Mouse (Mus musculus): ENCODE results near the gene Galntl6. TPM values are rescaled to one million over a fixed set of nuclear protein-coding genes. Genes with fewer than 3 reads are reported as not detected.

Galntl6 gene
- polyA plus RNA-seq, 1 experiment from 2014 or later: 0.91 TPM

- no peak for ATAC-seq (replicated peaks; ENCODE audit: low FRiP score, low read depth)
Measured at GRCm38 (mm10) chr8:58189694-58190093, 722.7 kb downstream of the Galntl6 start.

GRCm38 (mm10) chr8:58146961-58147360 lies 765.5 kb downstream of the Galntl6 start:
- no peak overlapping the region for H3K27ac ChIP-seq
- peak; percentile 77 for TF ChIP-seq CTCF (IDR thresholded peaks at IDR 0.05; ENCODE audit: low read depth)
- H3K4me2 ChIP-seq (ENCODE audit: low read length): no peak overlapping the region
- peak; percentile 53 for DNase-seq (ENCODE audit: low spot score)
- H3K9me3 ChIP-seq (replicated peaks; ENCODE audit: low read length): no peaks in the 10 kb centered on the region
- no peaks in the 10 kb centered on the region for H3K27me3 ChIP-seq (ENCODE audit: insufficient read depth, low read length)
- no peaks in the 10 kb centered on the region for H3K4me1 ChIP-seq (replicated peaks; ENCODE audit: insufficient read depth, low read length)
- ATAC-seq (replicated peaks; ENCODE audit: low FRiP score, low read depth): no peak
- no peaks in the 10 kb centered on the region for H3K36me3 ChIP-seq (ENCODE audit: insufficient read depth, low read length)
- H3K9ac ChIP-seq (ENCODE audit: low read depth, low read length): no peak overlapping the region
- WGBS: 22% methylated on average over 1 of the region's 1 CpGs
- H3K4me3 ChIP-seq (replicated peaks; ENCODE audit: low read depth, low read length): no peak overlapping the region

More at GRCm38 (mm10) chr8:58189694-58190093, 722.7 kb downstream of the Galntl6 start:
- Histone ChIP-seq H3K27me3 (ENCODE audit: insufficient read depth, low read length) (no peaks in the 10 kb centered on the region), H3K9me3 (replicated peaks; ENCODE audit: low read length) (no peaks in the 10 kb centered on the region), H3K4me3 (replicated peaks; ENCODE audit: low read depth, low read length) (no peak overlapping the region), H3K9ac (ENCODE audit: low read depth, low read length) (no peak overlapping the region), H3K4me2 (ENCODE audit: low read length) (no peak overlapping the region), H3K4me1 (replicated peaks; ENCODE audit: insufficient read depth, low read length) (no peaks in the 10 kb centered on the region), H3K27ac (no peak overlapping the region), H3K36me3 (ENCODE audit: insufficient read depth, low read length) (no peaks in the 10 kb centered on the region)
- TF ChIP-seq CTCF (IDR thresholded peaks at IDR 0.05; ENCODE audit: low read depth): no peak
- 80% methylated on average over 1 of the region's 1 CpGs for WGBS
- DNase-seq (ENCODE audit: low spot score): no peak

GRCm38 (mm10) chr8:58086733-58087132 lies 825.7 kb downstream of the Galntl6 start:
- no peaks in the 10 kb centered on the region for H3K36me3 ChIP-seq (ENCODE audit: insufficient read depth, low read length)
- no peak overlapping the region for H3K4me2 ChIP-seq (ENCODE audit: low read length)
- WGBS: 82% methylated on average over 4 of the region's 4 CpGs
- DNase-seq (ENCODE audit: low spot score) (no peak), ATAC-seq (replicated peaks; ENCODE audit: low FRiP score, low read depth) (no peak)
- H3K4me1 ChIP-seq (replicated peaks; ENCODE audit: insufficient read depth, low read length): no peaks in the 10 kb centered on the region
- no peaks in the 10 kb centered on the region for H3K27me3 ChIP-seq (ENCODE audit: insufficient read depth, low read length)
- no peaks in the 10 kb centered on the region for H3K9me3 ChIP-seq (replicated peaks; ENCODE audit: low read length)
- no peak overlapping the region for H3K27ac ChIP-seq
- no peak overlapping the region for H3K4me3 ChIP-seq (replicated peaks; ENCODE audit: low read depth, low read length)
- TF ChIP-seq CTCF (IDR thresholded peaks at IDR 0.05; ENCODE audit: low read depth): no peak
- no peak overlapping the region for H3K9ac ChIP-seq (ENCODE audit: low read depth, low read length)

GRCm38 (mm10) chr8:58084931-58085330 lies 827.5 kb downstream of the Galntl6 start:
- 78% methylated on average over 6 of the region's 6 CpGs for WGBS
- ATAC-seq (replicated peaks; ENCODE audit: low FRiP score, low read depth): no peak

GRCm38 (mm10) chr8:58081715-58082114 lies 830.7 kb downstream of the Galntl6 start:
- H3K27me3 ChIP-seq (ENCODE audit: insufficient read depth, low read length): no peaks in the 10 kb centered on the region
- H3K4me3 ChIP-seq (replicated peaks; ENCODE audit: low read depth, low read length): no peak overlapping the region
- H3K36me3 ChIP-seq (ENCODE audit: insufficient read depth, low read length): no peaks in the 10 kb centered on the region
- no peak overlapping the region for H3K4me2 ChIP-seq (ENCODE audit: low read length)
- DNase-seq (ENCODE audit: low spot score) (no peak), ATAC-seq (replicated peaks; ENCODE audit: low FRiP score, low read depth) (no peak)
- no peaks in the 10 kb centered on the region for H3K4me1 ChIP-seq (replicated peaks; ENCODE audit: insufficient read depth, low read length)
- H3K9me3 ChIP-seq (replicated peaks; ENCODE audit: low read length): no peaks in the 10 kb centered on the region
- no peak for TF ChIP-seq CTCF (IDR thresholded peaks at IDR 0.05; ENCODE audit: low read depth)
- 77% methylated on average over 5 of the region's 5 CpGs for WGBS
- no peak overlapping the region for H3K9ac ChIP-seq (ENCODE audit: low read depth, low read length)
- H3K27ac ChIP-seq: no peak overlapping the region

More at GRCm38 (mm10) chr8:58084931-58085330, 827.5 kb downstream of the Galntl6 start:
- no peak for DNase-seq (ENCODE audit: low spot score)
- Histone ChIP-seq H3K27ac (no peak overlapping the region), H3K9me3 (replicated peaks; ENCODE audit: low read length) (no peaks in the 10 kb centered on the region), H3K27me3 (ENCODE audit: insufficient read depth, low read length) (no peaks in the 10 kb centered on the region), H3K4me2 (ENCODE audit: low read length) (no peak overlapping the region), H3K36me3 (ENCODE audit: insufficient read depth, low read length) (no peaks in the 10 kb centered on the region), H3K4me3 (replicated peaks; ENCODE audit: low read depth, low read length) (no peak overlapping the region), H3K9ac (ENCODE audit: low read depth, low read length) (no peak overlapping the region), H3K4me1 (replicated peaks; ENCODE audit: insufficient read depth, low read length) (no peaks in the 10 kb centered on the region)
- no peak for TF ChIP-seq CTCF (IDR thresholded peaks at IDR 0.05; ENCODE audit: low read depth)

GRCm38 (mm10) chr8:58074611-58075010 lies 837.8 kb downstream of the Galntl6 start:
- no peaks in the 10 kb centered on the region for H3K36me3 ChIP-seq (ENCODE audit: insufficient read depth, low read length)
- 20% methylated on average over 4 of the region's 4 CpGs for WGBS
- H3K27me3 ChIP-seq (ENCODE audit: insufficient read depth, low read length): no peaks in the 10 kb centered on the region
- no peak overlapping the region for H3K27ac ChIP-seq
- no peaks in the 10 kb centered on the region for H3K9me3 ChIP-seq (replicated peaks; ENCODE audit: low read length)
- DNase-seq (ENCODE audit: low spot score) (peak; percentile 76), ATAC-seq (replicated peaks; ENCODE audit: low FRiP score, low read depth) (no peak)
- no peaks in the 10 kb centered on the region; the same call in 1 of the 2 replicates for H3K4me1 ChIP-seq (replicated peaks; ENCODE audit: insufficient read depth, low read length)
- H3K4me3 ChIP-seq (replicated peaks; ENCODE audit: low read depth, low read length): no peak overlapping the region
- no peak for TF ChIP-seq CTCF (IDR thresholded peaks at IDR 0.05; ENCODE audit: low read depth)
- H3K4me2 ChIP-seq (ENCODE audit: low read length): no peak overlapping the region
- H3K9ac ChIP-seq (ENCODE audit: low read depth, low read length): no peak overlapping the region

GRCm38 (mm10) chr8:58073733-58074132 lies 838.7 kb downstream of the Galntl6 start:
- Histone ChIP-seq H3K4me1 (replicated peaks; ENCODE audit: insufficient read depth, low read length) (no peaks in the 10 kb centered on the region; the same call in 1 of the 2 replicates), H3K9ac (ENCODE audit: low read depth, low read length) (no peak overlapping the region), H3K9me3 (replicated peaks; ENCODE audit: low read length) (no peaks in the 10 kb centered on the region), H3K4me2 (ENCODE audit: low read length) (no peak overlapping the region), H3K4me3 (replicated peaks; ENCODE audit: low read depth, low read length) (no peak overlapping the region), H3K36me3 (ENCODE audit: insufficient read depth, low read length) (no peaks in the 10 kb centered on the region), H3K27me3 (ENCODE audit: insufficient read depth, low read length) (no peaks in the 10 kb centered on the region), H3K27ac (no peak overlapping the region)
- no peak for DNase-seq (ENCODE audit: low spot score)
- WGBS: 76% methylated on average over 1 of the region's 1 CpGs
- ATAC-seq (replicated peaks; ENCODE audit: low FRiP score, low read depth): no peak
- TF ChIP-seq CTCF (IDR thresholded peaks at IDR 0.05; ENCODE audit: low read depth): no peak

Data from kidney, postnatal 0 days (tissue).